Mouse (Mus musculus): ENCODE data around the gene Nod1.

- no peak for TF ChIP-seq CTCF (IDR thresholded peaks at IDR 0.05; ENCODE audit: borderline replicate concordance, control insufficient read depth, extremely low read depth, insufficient read depth, low read length, poor library complexity)
- TF ChIP-seq POLR2A (IDR thresholded peaks at IDR 0.05; ENCODE audit: control insufficient read depth, extremely low read depth, insufficient read depth, low read length, poor library complexity) = no peak
Observed at GRCm38 (mm10) chr6:54878546-54878945, 93.9 kb downstream of the Nod1 start.

Data from thymus, adult 2 months (tissue).